Mouse (Mus musculus) bone marrow macrophage, adult 2 months (primary cell): Measurements from ENCODE around the gene Ppm1h. TPM values are rescaled to one million over a fixed set of nuclear protein-coding genes. Genes with fewer than 3 reads are reported as not detected.
A peak's percentile ranks its signal among the peaks of the same experiment; 100 is the strongest.

Experiments used
- H3K27ac ChIP-seq: 2 replicates; pipeline ENCODE4 v1.5.1; 2012; ENCODE audit warnings: low read depth, low read length; ENCODE audit not compliant: insufficient read depth
- H3K4me1 ChIP-seq: 2 replicates; pipeline ENCODE4 v1.6.1; 2012; ENCODE audit warnings: low read length; ENCODE audit not compliant: control insufficient read depth, insufficient read depth
- H3K4me3 ChIP-seq: 2 replicates; pipeline ENCODE4 v1.5.1; 2012; ENCODE audit warnings: mild to moderate bottlenecking, low read length, moderate library complexity; ENCODE audit not compliant: insufficient read depth
- CTCF ChIP-seq: IDR thresholded peaks from 2 replicates; pipeline ENCODE4 v1.5.1; 2012; ENCODE audit warnings: low read depth, mild to moderate bottlenecking, low read length, moderate library complexity
- POLR2A ChIP-seq: IDR thresholded peaks from 2 replicates; pipeline ENCODE4 v1.6.1; 2012; ENCODE audit warnings: mild to moderate bottlenecking, low read depth, low read length, borderline replicate concordance
- polyA plus RNA-seq: library from polyadenylated mRNA; stranded (reverse); fragments of >200 nt; gene quantifications from 2 replicates; pipeline ENCODE4 v1.2.4, GENCODE M21; 2012; ENCODE audit not compliant: missing spikeins, insufficient read depth, insufficient read length

The Ppm1h gene
- polyA plus RNA-seq, 1 experiment: 52.4 TPM

GRCm38 (mm10) chr10:122679437-122680045 lies 979 bp downstream of the Ppm1h start:
- H3K4me3 ChIP-seq: peak overlapping the region; percentile 83
- peaks cover 22% of the 10 kb centered on the region for H3K4me1 ChIP-seq
- TF ChIP-seq POLR2A: no peak
- no peak for TF ChIP-seq CTCF
- peak overlapping the region; percentile 88 for H3K27ac ChIP-seq

- Histone ChIP-seq H3K4me3 (peak overlapping the region; percentile 83), H3K4me1 (peaks cover 22% of the 10 kb centered on the region), H3K27ac (peak overlapping the region; percentile 55)
- no peak for TF ChIP-seq POLR2A
- TF ChIP-seq CTCF: no peak
These were observed 2.0 kb downstream of the Ppm1h start for GRCm38 (mm10) chr10:122680387-122681084.

GRCm38 (mm10) chr10:122681085-122681408 lies 2.5 kb downstream of the Ppm1h start:
- H3K27ac ChIP-seq: no peak overlapping the region
- peaks cover 20% of the 10 kb centered on the region for H3K4me1 ChIP-seq
- no peak overlapping the region for H3K4me3 ChIP-seq
- TF ChIP-seq POLR2A: no peak
- no peak for TF ChIP-seq CTCF

- Histone ChIP-seq H3K4me1 (peaks cover 29% of the 10 kb centered on the region), H3K27ac (no peak overlapping the region), H3K4me3 (no peak overlapping the region)
- TF ChIP-seq POLR2A (no peak), CTCF (no peak)
These were observed 5.3 kb downstream of the Ppm1h start for GRCm38 (mm10) chr10:122683819-122684330.

GRCm38 (mm10) chr10:122685297-122685696 lies 6.7 kb downstream of the Ppm1h start:
- H3K27ac ChIP-seq: no peak overlapping the region
- TF ChIP-seq POLR2A (no peak), CTCF (no peak)
- H3K4me1 ChIP-seq: peaks cover 29% of the 10 kb centered on the region
- H3K4me3 ChIP-seq: no peak overlapping the region

GRCm38 (mm10) chr10:122685836-122686531 lies 7.4 kb downstream of the Ppm1h start:
- Histone ChIP-seq H3K4me1 (peaks cover 35% of the 10 kb centered on the region), H3K27ac (no peak overlapping the region), H3K4me3 (no peak overlapping the region)
- TF ChIP-seq POLR2A: no peak
- no peak for TF ChIP-seq CTCF

- H3K27ac ChIP-seq: peak overlapping the region; percentile 22; the same call in 1 of the 2 replicates
- H3K4me1 ChIP-seq: peaks cover 23% of the 10 kb centered on the region
- H3K4me3 ChIP-seq: no peak overlapping the region
- TF ChIP-seq CTCF: no peak
- TF ChIP-seq POLR2A: no peak
These were observed 12.1 kb downstream of the Ppm1h start for GRCm38 (mm10) chr10:122690698-122691097.

- Histone ChIP-seq H3K4me1 (peaks cover 12% of the 10 kb centered on the region), H3K4me3 (no peak overlapping the region), H3K27ac (no peak overlapping the region)
- TF ChIP-seq POLR2A (no peak), CTCF (no peak)
These were observed 14.7 kb downstream of the Ppm1h start for GRCm38 (mm10) chr10:122693158-122693777.

GRCm38 (mm10) chr10:122693911-122694618 lies 15.5 kb downstream of the Ppm1h start:
- TF ChIP-seq CTCF (no peak), POLR2A (no peak)
- no peak overlapping the region for H3K4me3 ChIP-seq
- no peak overlapping the region for H3K27ac ChIP-seq
- peaks cover 12% of the 10 kb centered on the region for H3K4me1 ChIP-seq
